In the genomic region with DNA sequence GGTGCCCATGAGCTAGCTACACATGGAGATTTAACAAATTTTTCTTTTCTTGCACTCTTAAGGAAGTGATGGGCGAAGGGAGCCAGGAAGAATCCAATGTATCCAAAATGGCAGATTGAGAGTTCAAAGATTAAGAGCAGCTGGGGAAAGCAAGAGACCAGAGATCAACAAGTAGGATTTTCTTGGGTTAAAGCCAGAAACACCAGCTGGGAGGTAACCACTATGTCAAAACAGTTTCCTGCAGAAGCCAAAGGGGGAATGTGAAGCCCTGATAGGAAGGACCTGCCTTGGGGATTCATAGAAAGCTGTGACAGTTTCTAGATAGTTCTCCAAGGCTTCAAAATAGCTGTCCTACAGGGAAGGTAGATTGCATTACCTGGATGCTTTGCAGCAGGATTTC, we compare ENCODE assay signal across 13 mouse cellular contexts.
DNase-seq lines count a peak whose midpoint lies in the region; ATAC-seq and TF ChIP-seq lines count a peak whose summit lies in the region.
"Had no signal": no experiment of that assay in that cellular context is flagged by ENCODE, and none has a peak within 500 bp of the region (broad histone marks: within the 10 kb centered on the region; RNA-seq: fewer than 3 reads in every experiment).

No protein-coding gene starts in this region.

- H3K36me3 ChIP-seq in embryonic facial prominence, embryonic 14.5 days (ENCODE audit: control insufficient read depth, insufficient read depth, low read length) = no peaks in the 10 kb centered on the region
- no peaks in the 10 kb centered on the region for H3K36me3 ChIP-seq in embryonic facial prominence, embryonic 10.5 days (replicated peaks)
- H3K36me3 ChIP-seq in lung, postnatal 0 days (ENCODE audit: insufficient read depth, low read length) = no peaks in the 10 kb centered on the region
- H3K36me3 ChIP-seq: G1E had no signal

- TF ChIP-seq POLR2A in brain, embryonic 14.5 days (IDR thresholded peaks at IDR 0.05; ENCODE audit: borderline replicate concordance, extremely low read depth, insufficient read depth, insufficient read length, poor library complexity, severe bottlenecking) = no peak

- H3K27me3 ChIP-seq in embryonic facial prominence, embryonic 14.5 days (replicated peaks; ENCODE audit: control insufficient read depth, insufficient read depth, low read length) = no peaks in the 10 kb centered on the region
- H3K27me3 ChIP-seq in embryonic facial prominence, embryonic 10.5 days (replicated peaks; ENCODE audit: low read depth, poor library complexity, severe bottlenecking) = no peaks in the 10 kb centered on the region
- H3K27me3 ChIP-seq in lung, postnatal 0 days (replicated peaks; ENCODE audit: insufficient read depth, low read length) = no peaks in the 10 kb centered on the region
- H3K27me3 ChIP-seq: megakaryocyte, embryonic 14.5 days had no signal

- ATAC-seq in embryonic facial prominence, embryonic 14.5 days (ENCODE audit: low read depth) = no peak
- ATAC-seq in lung, postnatal 0 days = peak; percentile 68

- DNase-seq in embryonic facial prominence, embryonic 14.5 days (ENCODE audit: low spot score) = peak; percentile 74
- no peak for DNase-seq in embryonic facial prominence, embryonic 10.5 days (ENCODE audit: low spot score)
- DNase-seq in kidney, adult 9 months = peak; percentile 52
- no peak for DNase-seq in kidney, adult 18-20 months
- peak; percentile 73 for DNase-seq in brain, embryonic 14.5 days (ENCODE audit: low read depth)
- DNase-seq in lung, postnatal 0 days (ENCODE audit: low spot score) = peak; percentile 72
- DNase-seq in T-cell, adult 2 months (ENCODE audit: low spot score) = no peak
- no peak for DNase-seq in ovary, postnatal 14 days (ENCODE audit: low spot score)
- DNase-seq: B cell, adult 2 months; cerebellum, postnatal 36 days had no signal

- no peak overlapping the region for H3K27ac ChIP-seq in embryonic facial prominence, embryonic 14.5 days (replicated peaks; ENCODE audit: low read depth, low read length)
- H3K27ac ChIP-seq in embryonic facial prominence, embryonic 10.5 days (replicated peaks) = no peak overlapping the region
- no peak overlapping the region for H3K27ac ChIP-seq in lung, postnatal 0 days (ENCODE audit: low read length)

- TF ChIP-seq EP300 in lung, postnatal 0 days (IDR thresholded peaks at IDR 0.05) = peak; percentile 28; the same call in 1 of the 2 replicates

- no peaks in the 10 kb centered on the region for H3K9me3 ChIP-seq in embryonic facial prominence, embryonic 14.5 days (ENCODE audit: control insufficient read depth, low read length)
- H3K9me3 ChIP-seq in embryonic facial prominence, embryonic 10.5 days = no peaks in the 10 kb centered on the region
- no peaks in the 10 kb centered on the region for H3K9me3 ChIP-seq in lung, postnatal 0 days (ENCODE audit: low read length)
- H3K9me3 ChIP-seq: G1E; megakaryocyte, embryonic 14.5 days had no signal

- no peak overlapping the region for H3K4me3 ChIP-seq in embryonic facial prominence, embryonic 14.5 days (ENCODE audit: low read depth, low read length)
- no peak overlapping the region for H3K4me3 ChIP-seq in embryonic facial prominence, embryonic 10.5 days
- H3K4me3 ChIP-seq in lung, postnatal 0 days (ENCODE audit: low read depth, low read length) = no peak overlapping the region
- H3K4me3 ChIP-seq: megakaryocyte, embryonic 14.5 days had no signal

- WGBS in embryonic facial prominence, embryonic 14.5 days = 78% methylated on average over 1 of the region's 1 CpGs
- WGBS in embryonic facial prominence, embryonic 10.5 days = 90% methylated on average over 1 of the region's 1 CpGs
- 50% methylated on average over 1 of the region's 1 CpGs for WGBS in lung, postnatal 0 days

- H3K9ac ChIP-seq in embryonic facial prominence, embryonic 14.5 days (ENCODE audit: low read depth, low read length) = no peak overlapping the region
- H3K9ac ChIP-seq in lung, postnatal 0 days (replicated peaks; ENCODE audit: low read depth) = no peak overlapping the region

- H3K4me1 ChIP-seq in embryonic facial prominence, embryonic 14.5 days (ENCODE audit: control insufficient read depth, insufficient read depth, low read length) = peaks cover 10% of the 10 kb centered on the region; the same call in 1 of the 2 replicates
- H3K4me1 ChIP-seq in embryonic facial prominence, embryonic 10.5 days = peaks cover 8% of the 10 kb centered on the region
- no peaks in the 10 kb centered on the region for H3K4me1 ChIP-seq in lung, postnatal 0 days (ENCODE audit: insufficient read depth, low read depth, low read length)

- TF ChIP-seq CTCF in brain, embryonic 14.5 days (IDR thresholded peaks at IDR 0.05; ENCODE audit: borderline replicate concordance, extremely low read depth, insufficient read depth, insufficient read length) = no peak
- no peak for TF ChIP-seq CTCF in lung, postnatal 0 days (IDR thresholded peaks at IDR 0.05)

- no peak overlapping the region for H3K4me2 ChIP-seq in embryonic facial prominence, embryonic 14.5 days (ENCODE audit: low read depth, low read length)
- no peak overlapping the region for H3K4me2 ChIP-seq in lung, postnatal 0 days (replicated peaks; ENCODE audit: low read depth, low read length)
- H3K4me2 ChIP-seq: liver, embryonic 11.5 days had no signal

Comparison
In these comparisons a context has a peak if more than half of its experiments do, and no peak if none do; other contexts are left out.
1. DNase-seq: peak in embryonic facial prominence, embryonic 14.5 days (single experiment), kidney, adult 9 months (single experiment), brain, embryonic 14.5 days (single experiment) and lung, postnatal 0 days (single experiment); none in embryonic facial prominence, embryonic 10.5 days (single experiment), kidney, adult 18-20 months (single experiment), T-cell, adult 2 months (single experiment) and ovary, postnatal 14 days (single experiment).